Mouse (Mus musculus): ENCODE results near the gene Rgr.

Gene Rgr

DNA sequence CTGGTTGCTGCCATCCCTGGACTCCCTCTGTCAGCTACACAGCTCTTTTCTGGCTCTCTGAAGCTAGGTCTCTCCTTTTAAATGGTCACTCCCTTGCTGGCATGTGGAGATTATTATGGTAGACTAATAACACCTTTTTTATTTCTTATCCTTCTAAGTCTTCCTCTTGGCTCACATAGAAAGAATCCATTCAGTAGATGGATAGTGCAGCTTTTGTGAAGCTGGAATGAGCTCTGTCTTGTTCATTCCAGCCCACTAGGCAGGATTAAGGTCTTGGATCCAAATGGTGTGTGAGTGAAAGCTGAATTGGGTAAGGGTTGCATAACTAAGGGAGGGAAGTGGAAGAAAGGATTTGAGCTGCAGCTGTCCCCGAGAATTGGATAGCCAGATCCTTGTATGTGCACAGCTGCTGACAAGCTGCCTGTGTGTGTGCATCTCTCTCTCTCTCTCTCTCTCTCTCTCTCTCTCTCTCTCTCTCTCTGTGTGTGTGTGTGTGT, at the start of gene Rgr:
Rgr (minus strand) TSS at position 51 of the 497 bp plus-strand sequence.
- in situ Hi-C loops (cut with MseI, MboI) = no loop called here

DNA sequence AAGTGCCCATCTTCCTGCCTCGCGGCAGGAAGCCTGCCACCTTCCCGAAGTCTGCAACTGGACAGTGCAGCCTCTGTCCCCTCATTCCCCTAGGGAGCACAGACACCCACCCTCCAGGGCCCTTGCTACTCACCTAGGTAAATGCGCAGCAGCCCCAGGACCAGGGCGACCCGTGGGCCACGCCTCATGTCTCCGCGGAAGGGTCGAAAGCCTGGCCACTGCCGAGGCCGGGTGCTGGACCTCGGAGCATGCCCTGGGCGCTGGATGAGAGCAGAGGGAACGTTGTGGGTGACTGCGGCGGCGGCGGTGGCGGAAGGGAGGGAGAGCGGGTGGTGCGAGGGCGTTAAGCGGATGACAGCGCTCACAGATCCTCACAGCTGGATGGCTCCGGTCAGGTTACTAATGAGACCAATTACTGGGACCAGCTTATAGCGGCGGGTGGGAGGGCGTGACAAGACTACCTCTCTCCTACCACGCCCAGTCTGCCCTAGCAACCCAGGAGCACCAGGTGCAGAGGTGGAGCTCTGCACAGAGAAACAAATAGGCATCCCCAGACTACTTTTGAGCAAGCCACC, 49.3 kb upstream of the Rgr start, which contains the start of gene Cdhr1:
Cdhr1 (minus strand) TSS at position 392 of the 575 bp plus-strand sequence.
- in situ Hi-C loops (cut with MseI, MboI) = no loop called here

DNA sequence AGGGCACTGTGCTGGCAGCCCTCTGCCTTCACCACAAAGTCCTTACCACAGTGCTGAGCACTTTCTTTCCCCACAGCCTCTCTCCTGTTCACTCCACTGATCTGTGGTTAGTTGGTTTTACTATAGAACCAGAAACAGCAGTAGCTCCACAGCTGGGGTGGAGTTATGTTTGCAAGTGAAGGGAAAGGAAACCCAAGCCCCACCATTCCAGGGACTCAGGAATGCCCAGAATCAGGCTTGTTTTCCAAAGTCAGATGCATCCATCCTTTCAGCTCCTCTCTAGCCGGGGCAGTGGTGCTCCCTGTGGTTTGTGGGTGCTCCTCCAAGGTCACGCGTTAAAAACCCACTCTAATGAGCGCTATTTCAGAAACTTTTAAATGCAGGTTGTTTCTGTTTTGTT, 46.8 kb upstream of the Rgr start:
- in situ Hi-C loops (cut with MseI, MboI) = no loop called here

DNA sequence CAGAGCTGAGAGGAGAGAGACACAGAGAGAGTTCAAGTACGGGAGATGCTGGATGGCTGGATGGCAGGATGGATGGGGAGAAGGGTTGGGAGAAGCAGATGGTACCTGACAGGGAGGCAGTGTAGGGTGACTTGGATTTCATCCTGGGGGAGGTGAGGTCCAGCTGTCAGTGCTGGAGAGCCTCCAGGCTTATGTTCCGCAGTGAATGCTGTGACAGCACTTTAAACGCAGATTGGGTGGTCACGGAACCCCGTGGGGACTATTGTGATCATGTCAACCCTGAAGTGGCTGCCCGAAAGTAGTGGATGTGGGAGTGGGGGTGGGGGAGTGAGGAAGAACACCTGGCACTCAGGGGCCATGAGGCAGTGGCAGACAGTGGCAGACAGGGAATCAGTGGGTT, 45.7 kb upstream of the Rgr start:
- in situ Hi-C loops (cut with MseI, MboI) = no loop called here

DNA sequence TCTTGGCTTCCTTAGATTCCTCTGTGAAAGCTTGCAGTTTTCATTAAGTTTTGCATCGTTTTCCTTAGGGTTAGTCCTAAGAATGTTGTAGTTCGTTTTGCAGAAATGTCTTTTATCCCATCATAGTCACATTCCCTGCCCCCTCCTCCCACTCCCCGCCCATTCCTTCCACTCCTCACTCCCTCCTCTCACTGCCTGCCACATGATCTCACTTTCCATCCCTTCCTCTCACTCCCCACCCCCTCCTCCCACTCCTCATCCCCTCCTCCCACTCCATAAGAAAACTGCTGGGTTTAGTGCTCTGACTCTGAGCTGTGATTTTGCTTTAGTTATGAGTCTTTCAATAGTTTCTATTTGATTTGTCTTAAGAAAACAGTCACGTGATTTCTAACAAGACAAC, 35.0 kb upstream of the Rgr start:
- in situ Hi-C loops (cut with MseI, MboI) = no loop called here

DNA sequence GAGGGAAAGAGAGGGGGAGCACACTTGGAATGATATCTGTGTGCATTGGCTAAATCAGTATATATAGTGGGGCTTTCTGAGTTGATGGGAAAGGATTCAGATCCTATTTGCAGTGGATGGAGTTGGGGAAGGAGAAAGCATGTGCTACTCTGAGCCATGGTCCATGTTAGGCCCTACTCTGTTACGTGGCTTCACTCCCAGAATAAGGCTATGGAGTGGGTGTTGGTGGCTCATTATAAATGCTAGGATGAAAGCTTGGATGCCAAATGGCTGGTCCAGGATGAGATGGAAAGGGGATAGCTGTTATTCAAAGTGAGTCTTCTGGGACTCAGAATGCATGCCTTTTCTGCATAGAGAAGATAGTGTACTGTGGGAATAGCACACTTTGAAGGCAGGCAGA, 32.0 kb upstream of the Rgr start:
- in situ Hi-C loops (cut with MseI, MboI) = no loop called here

DNA sequence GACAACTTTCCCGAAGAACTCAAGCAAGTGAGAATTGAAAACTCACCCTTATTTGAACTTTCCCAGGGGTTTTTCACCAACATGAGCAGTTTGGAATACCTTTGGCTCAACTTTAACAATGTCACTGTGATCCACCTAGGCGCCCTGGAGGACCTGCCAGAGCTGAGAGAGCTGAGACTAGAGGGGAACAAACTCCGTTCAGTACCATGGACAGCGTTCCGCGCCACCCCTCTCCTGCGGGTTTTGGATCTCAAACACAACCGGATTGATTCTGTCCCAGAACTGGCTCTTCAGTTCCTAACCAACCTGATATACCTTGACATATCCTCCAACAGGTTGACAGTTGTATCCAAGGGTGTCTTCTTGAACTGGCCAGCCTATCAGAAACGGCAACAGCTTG, 19.8 kb upstream of the Rgr start:
- in situ Hi-C loops (cut with MseI, MboI) = no loop called here

DNA sequence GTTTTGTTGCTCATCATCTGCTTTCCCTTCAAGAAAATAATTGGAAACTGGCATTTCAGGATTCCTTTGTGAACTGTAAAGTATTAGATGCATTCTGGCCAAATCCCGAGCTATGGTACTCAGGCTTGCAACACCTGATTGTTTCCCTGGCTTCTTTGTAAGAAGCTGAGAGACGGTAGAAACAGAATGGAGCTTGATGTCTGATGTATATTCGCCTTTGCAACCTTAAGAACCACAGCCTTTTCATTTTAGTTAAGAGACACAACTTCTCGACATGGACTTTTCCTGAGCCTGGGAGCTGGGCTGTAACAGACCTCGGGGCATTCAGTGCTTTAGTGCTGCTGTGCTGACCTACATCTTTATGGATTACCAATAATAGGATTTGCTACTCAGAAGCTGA, 18.9 kb upstream of the Rgr start, which contains the start of gene Lrit2:
Lrit2 (plus strand) TSS at position 301 of the 400 bp plus-strand sequence.
- in situ Hi-C loops (cut with MseI, MboI) = no loop called here

DNA sequence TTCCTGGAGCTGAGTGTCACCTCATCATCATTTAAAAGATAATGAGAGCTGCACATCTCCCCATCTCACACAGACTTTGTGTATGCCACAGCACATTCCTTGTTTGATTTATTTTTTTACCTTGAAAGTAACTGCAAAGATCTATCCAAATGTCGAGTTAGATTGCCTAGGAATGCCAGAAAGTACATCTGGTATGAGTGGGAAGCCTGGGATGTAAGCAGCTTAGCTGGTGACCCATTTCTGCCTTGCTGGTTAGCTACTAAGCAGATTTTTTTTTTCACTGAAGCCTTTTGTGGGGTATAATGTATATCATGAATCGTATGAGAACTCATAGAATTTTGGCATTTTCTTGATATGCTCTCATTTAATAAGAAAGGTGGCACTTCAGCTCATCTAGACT, 17.9 kb upstream of the Rgr start:
- in situ Hi-C loops (cut with MseI, MboI) = no loop called here

DNA sequence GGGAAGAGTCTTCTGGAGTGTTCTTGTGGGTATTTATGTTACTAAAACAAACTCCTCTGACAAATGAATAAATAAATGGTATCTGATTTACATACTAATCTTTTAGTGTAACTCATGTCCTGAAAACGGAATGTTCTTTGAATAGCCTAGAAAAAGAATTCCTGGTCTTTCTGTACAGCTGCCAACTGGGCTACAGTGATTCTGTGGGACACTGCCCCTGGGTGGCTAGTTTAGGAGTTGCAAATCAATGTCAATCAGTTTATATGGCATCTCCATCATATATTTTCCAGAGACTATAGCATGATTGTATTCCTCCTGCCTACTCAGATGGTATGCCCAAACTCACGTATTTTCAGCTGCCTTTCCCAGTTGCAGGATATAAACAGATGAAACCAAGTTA, 16.1 kb upstream of the Rgr start:
- in situ Hi-C loops (cut with MseI, MboI) = no loop called here

DNA sequence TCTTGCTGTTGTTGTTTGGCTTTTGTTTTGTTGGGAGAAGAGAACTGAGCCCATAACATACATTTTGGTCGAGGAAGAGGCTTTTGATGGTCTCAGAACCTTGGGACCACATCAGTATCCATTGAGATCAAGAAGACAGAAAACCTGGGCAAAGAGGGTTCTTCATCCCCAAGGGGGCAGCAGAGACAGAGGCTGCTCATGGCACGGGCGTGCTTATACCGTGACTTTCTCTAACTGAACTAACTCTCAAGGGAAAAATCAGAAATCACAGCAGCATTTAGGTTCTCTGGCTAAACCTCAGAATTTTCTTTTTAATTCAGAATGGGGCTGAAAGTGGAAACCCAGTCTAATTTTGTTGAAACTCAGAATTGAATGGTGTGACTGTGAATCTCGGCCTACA, 14.3 kb downstream of the Rgr start:
- in situ Hi-C loops (cut with MseI, MboI) = loop anchor here (5.0 kb wide), 1 partner anchor 167 kb away; no protein-coding TSS in a partner anchor

DNA sequence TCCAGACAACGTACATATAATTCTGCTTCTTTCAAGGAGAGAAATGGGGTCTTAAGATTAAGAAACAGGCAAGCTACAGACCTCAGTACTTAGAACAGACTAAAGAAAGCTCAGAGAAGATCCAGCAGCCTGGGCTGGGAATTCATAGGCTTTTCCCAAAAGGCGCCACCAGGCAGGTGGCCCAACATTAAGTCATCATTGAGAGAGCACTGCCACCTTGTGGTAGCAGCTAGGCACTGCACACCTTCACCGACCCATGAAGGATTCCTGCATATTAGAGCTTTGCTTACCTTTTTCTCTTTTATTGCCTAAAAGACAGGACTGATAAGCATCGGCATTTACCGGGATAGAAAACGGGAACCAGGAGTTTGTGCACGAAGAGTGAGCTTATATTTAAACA, 15.5 kb downstream of the Rgr start:
- in situ Hi-C loops (cut with MseI, MboI) = loop anchor here (5.0 kb wide), 1 partner anchor 166 kb away; no protein-coding TSS in a partner anchor

DNA sequence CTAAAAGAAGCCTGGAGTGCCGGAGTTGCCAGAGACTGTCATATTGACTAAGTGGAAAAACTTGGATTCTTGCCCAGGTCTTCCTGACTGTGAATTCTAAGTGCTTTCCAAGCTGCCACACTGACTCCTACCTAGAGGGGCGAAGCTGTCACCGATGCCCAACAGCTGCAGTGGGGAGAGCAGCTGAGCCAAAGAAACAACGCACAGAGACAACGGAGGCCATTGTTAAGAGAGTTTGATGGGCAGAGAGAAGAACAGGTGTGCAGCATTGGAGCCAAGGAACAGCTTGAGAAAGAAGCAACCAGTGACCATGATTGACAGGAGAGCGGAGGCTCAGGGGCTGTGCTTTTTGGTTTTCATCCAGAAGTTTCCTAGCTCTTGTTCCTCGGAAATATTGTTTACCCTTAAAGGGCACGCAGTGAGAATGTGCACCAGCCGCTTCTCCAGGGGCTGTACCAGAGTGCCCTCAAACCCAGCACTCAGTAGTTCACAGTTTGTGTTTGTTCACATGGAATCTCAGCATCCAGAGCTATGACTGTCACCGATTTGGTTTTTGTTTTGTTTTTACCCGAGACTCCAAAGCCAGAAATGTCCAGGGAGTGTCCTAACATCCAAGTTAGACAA, 16.2 kb downstream of the Rgr start:
- in situ Hi-C loops (cut with MseI, MboI) = loop anchor here (5.0 kb wide), 1 partner anchor 165 kb away; no protein-coding TSS in a partner anchor

DNA sequence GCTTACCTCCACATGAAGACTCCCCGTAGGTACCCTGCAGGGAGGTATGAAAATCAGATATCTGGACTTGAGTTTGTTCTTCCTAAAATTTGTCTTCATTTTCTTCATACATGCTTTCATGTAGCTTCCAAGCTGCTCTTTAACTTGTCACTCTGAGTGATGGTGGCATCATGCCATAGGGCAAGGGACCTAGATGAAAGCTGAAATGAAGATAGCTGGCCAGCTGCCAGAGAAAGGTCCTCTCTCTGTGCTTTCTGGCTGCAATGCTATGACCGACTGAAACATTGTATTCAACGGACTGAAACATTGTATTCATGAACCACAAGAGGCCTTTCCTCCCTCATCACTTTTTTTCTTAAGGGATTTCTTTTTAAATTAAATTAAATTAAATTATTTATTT, 20.2 kb downstream of the Rgr start:
- in situ Hi-C loops (cut with MseI, MboI) = no loop called here

DNA sequence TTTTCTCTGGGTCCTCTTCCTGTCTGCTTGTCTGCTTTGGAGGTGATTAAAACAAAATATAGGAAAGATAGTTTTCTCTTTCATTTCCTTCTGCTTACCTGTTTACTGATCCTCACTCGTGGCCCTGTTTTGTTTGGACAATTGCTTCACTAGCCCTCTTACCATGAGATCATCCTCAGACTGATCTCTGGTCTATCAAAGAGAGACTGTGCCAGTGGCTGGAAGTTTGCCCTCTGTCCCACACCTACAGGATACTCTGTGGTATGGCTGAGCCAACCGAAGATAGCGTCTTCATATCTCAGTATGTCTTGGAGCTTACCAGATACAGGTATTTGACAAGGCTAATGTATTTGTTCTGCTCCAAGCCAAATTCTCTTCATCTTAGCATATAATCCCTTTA, 20.8 kb downstream of the Rgr start:
- in situ Hi-C loops (cut with MseI, MboI) = no loop called here

DNA sequence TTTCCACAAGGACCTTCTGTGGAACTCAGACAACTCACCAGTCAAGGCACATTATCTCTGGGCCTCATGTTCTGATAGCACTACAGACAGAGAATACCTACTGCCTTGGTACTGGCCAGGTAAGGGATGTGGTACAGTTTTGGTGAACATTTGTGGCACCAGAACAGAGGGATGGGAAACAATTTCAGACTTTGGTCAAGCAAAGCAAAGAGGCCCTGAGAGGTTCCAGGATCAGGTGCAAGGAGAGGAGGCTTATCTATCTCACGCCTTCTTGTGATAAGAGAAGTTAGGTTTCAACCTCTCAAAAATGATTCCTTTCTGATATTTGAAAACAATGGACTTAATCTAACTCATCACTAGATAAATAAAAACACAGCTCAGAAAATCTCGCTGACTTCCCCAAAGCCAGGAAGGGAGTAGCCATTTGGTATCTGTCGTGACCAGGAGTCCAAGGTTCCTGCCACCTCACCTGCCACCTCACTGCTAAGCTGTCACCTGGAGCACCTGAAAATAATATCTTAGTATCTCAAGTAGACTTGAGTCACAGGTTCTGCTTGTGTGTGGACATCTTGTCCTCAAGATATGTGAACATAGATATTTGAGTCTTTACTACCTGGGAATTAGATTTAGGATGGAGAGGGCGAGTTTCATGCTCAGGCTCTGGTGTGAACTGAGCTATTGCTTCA, 21.4 kb downstream of the Rgr start:
- in situ Hi-C loops (cut with MseI, MboI) = no loop called here

DNA sequence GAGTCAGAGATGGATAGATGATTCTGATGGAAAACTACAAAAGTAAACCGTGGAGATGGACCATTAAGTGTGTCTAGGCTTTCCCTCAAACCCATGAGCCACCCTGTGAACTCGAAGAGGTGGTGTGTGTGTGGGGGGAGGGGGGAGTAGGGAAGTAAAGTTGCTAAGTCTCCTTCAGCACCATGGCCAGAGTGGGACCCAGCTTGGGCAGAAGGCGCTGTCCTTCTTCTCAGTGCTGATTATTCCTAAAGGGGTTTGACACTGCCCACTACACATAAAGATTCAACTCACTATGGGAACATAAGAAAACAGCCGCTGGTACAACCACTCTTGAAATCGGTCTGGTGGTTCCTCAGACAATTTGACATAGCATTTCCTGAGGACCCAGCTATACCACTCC, 32.9 kb downstream of the Rgr start:
- in situ Hi-C loops (cut with MseI, MboI) = no loop called here

DNA sequence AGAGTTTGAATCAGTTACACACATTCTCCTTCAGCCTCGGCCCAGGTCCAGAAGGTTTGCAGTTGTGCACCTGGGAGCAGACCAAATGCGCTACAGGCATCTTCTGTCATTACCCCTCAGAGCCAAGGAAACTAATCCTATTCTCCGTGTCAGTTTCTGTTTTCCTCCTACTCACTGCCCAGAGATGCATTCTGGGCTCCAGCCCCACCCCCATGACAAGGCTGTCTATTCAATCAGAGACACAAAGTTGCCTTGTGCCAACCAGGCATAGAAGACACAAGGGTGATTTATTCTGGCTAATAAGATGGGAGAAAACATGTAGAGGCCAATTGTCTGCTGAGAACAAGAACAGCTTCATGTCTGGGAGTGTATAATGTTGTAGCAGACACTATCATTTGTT, 35.1 kb downstream of the Rgr start:
- in situ Hi-C loops (cut with MseI, MboI) = no loop called here

DNA sequence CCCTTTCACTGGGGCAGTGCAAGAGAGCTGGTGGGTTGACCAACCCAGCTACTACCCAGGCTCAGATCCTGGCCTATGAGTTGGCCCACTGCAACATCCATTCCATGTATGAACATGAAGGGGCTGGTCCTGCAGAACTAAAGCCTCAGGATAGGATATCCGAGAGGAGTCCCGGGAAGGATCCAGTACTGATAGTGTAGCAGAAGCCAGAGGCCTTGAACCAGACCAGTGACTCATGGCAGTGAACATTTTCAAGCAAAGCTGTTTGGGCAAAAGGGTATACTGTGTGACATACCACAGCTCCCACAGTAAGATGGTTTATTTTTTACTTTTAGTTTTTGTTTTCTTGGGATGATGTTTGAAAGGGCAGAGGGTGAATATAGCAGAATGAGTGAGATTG, 39.1 kb downstream of the Rgr start:
- in situ Hi-C loops (cut with MseI, MboI) = no loop called here

DNA sequence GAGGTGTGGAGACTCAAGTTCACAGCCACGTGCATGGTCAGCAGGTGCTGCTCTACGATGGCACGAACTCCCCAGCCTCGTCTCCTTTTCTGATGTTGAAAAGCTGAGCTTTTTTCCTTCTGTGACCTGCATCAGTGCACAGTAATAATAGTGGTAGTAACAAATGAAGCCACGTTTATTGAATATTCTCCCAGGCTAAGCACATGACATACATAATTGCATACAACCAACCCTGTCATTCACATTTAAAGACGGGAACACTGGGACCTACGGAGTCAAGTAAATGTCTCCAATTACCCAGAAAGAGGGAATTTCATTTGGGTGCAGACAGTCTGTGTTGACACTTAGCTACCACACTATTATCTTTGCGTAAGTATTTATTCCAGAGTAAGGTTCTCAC, 42.3 kb downstream of the Rgr start:
- in situ Hi-C loops (cut with MseI, MboI) = no loop called here

DNA sequence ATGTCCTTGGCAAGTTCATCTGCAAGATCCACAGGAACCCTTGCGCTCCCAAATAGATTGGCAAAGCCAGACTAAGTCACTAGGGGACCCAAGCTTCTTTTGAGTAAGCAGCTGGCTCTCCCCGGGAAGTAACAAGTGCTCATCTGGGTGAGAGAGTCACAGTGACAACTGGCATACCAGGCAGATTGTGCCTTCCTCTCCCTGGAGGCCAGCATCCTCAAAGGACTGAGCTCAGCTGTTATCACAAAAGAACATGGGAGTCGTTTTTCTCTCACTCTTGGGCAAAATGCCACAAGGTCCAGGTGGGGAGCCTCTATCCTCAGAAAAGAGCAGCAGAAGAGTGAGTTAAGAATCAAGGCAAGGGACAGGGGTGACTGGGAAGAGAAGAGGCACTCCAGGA, 42.9 kb downstream of the Rgr start:
- in situ Hi-C loops (cut with MseI, MboI) = no loop called here

DNA sequence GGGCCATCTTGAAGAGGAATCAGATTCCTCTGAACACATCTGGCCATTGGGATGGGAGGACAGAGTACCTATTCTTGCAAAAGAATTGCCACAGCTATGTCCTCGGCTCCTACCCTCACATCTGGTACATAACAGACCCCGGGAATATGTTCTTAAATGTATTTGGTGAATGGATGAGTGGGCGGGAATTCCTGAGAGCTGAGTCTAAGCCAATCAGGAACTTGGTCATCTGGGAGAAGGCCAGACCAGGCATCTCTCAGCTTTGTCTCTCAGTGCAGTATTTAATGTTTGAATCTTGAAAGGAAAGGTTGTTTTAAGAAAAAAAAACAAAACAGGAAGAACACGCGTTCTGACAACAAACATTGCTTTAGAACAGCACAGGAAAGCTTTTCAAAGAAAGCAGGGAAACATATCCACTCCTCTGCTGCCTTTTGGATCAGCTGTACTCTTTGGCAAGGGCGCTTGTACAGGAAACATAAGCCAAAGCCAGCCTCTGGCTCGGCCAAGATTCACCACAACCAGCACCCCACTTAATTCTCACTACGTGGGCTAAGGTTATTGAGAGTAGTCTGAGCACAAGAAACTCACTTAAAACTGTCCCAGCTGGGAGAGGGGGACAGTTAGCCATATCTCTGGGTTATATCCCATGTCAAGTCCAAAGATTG, 45.2 kb downstream of the Rgr start:
- in situ Hi-C loops (cut with MseI, MboI) = no loop called here
